Mouse (Mus musculus) adrenal gland, adult 18-20 months (tissue): Measurements from ENCODE around the gene Slc2a1. TPM values are rescaled to one million over a fixed set of nuclear protein-coding genes. Genes with fewer than 3 reads are reported as not detected.

Experiments
- DNase-seq, 2 experiments: peaks; one replicate each; pipeline ENCODE4 v3.0.0; 2021 to 2022; ENCODE audit warnings: low spot score in 2 of 2
- total RNA-seq, 2 experiments: library from RNA; stranded (reverse); gene quantifications; 1 replicate in 1 of 2; 2 replicates in 1 of 2; pipeline ENCODE4 v1.2.3; 2021

Gene Slc2a1
- total RNA-seq, 2 experiments from 2014 or later = 20.9 to 29.3 TPM

DNA sequence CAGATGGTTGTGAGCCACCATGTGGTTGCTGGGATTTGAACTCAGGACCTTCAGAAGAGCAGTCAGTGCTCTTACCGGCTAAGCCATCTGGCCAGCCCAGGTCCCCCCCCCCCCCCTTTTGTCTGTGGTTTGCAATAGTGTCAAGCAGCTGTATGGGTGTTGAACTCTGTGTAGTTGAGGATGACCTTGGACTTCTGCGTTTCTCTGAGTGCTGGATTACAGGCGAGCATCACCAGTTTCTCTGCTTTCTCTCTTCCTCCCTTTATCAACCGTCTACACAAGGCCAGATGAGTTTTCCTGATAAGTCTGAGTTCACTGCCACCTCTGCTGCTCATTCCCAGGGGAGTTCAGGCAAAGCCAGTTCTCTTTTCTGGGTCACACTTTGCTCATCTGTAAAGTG is 11.1 kb upstream of the Slc2a1 start:
- no peak for DNase-seq

- DNase-seq = no peak
These were observed 10.0 kb upstream of the Slc2a1 start for GRCm38 (mm10) chr4:119098216-119099210.

- no peak for DNase-seq
These were observed 7.1 kb upstream of the Slc2a1 start for GRCm38 (mm10) chr4:119101392-119101791.

DNA sequence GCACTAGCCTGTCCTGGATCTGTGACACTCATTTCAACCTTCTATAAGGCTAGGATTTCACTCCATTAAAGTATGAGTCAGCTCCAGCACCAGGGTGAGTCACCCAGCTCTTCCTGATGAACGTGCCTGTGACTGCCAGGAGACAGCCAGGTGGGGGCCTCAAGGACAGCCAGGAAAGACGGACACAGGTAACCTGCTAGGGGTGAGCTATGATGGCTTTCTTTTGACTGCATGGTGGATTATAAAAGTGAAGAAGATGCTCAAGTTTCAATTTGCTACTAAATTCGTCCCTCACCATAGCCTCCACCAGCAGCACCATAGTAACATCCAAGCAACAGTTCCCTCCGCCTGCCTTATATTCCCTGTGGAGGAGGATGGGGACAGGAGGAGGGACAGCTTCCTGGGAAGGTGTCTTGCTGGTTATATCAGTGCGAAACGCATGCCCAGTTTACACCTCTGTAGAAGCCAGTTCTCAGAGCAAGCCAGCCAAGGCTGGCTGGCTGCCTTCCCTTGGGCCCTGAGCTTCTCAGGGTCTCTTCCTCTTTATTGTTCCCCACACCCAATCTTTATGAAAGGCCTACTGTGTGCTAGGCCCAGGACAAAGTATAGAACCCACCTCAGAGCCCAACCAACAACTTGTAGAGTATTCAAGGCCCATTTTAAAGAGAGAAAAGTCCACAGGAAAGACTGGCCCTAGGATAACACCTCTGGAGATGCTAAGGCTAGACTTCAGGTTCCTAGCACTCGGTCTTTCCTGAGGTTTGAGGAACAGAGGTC is 6.0 kb upstream of the Slc2a1 start:
- DNase-seq = no peak

DNA sequence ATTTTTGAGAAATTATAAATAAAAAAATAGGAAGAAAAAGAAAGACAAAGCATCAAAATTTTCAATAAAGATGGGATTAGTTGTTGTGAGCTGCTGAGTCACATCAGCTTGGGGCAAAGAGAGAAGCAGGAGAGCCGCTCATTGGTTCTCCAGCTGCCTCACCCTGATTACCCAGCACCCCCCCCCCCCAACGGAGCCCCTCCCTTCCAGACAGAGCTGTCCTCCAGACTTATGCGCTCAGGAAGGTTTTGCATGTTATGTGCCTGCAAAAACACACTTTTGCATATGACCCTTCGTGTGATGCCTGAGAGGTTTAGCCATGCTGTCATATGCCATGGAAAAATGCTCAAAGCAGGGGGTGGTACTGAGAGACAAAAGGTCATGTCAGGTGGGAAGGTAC is 3.7 kb upstream of the Slc2a1 start:
- no peak for DNase-seq

GRCm38 (mm10) chr4:119105704-119106103 is 2.8 kb upstream of the Slc2a1 start:
- DNase-seq = peak; percentile 62 to 63

DNA sequence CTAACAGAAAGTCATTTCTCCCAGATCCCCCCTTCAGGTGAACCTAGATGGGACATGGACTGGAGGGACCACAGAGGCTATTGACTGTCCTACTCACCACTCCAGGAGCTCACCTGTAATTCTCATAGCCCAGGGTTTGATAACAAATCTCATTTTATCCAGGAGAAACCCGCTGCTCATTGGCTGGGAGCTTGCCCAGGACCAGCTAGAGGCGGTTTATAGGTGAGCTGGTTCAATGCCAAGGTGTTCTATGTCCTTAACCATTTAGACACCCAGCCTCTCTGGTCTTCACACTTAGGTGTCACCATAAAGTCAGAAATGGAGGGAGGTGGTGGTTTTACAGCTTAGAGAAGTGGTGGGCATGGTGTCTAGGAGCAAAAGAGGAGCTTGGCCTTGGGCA is 644 bp upstream of the Slc2a1 start:
- DNase-seq = no peak

GRCm38 (mm10) chr4:119109640-119110039 is 1.1 kb downstream of the Slc2a1 start:
- no peak for DNase-seq

DNA sequence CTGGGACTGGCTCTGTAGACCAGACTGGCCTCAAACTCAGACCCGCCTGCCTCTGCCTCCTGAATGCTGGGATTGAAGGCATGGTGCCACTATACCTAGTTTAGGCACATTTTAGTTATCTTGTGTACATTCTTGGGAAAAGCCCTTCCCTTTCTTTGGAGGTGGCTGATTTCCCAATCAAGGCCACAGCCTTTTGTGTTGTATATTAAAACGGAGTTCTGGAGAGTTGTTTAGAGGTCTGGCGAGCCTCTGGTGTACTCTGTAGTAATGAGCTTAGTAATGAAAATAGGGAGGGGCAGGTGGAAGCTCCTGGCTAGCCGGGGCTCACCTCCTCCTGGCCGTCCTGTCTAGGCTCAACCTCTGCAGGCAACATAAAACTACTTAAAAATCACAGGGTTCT is 2.0 kb downstream of the Slc2a1 start:
- no peak for DNase-seq

GRCm38 (mm10) chr4:119111410-119111809 is 2.9 kb downstream of the Slc2a1 start:
- DNase-seq = no peak

- no peak for DNase-seq
These were observed 3.9 kb downstream of the Slc2a1 start for GRCm38 (mm10) chr4:119112256-119112885.

DNA sequence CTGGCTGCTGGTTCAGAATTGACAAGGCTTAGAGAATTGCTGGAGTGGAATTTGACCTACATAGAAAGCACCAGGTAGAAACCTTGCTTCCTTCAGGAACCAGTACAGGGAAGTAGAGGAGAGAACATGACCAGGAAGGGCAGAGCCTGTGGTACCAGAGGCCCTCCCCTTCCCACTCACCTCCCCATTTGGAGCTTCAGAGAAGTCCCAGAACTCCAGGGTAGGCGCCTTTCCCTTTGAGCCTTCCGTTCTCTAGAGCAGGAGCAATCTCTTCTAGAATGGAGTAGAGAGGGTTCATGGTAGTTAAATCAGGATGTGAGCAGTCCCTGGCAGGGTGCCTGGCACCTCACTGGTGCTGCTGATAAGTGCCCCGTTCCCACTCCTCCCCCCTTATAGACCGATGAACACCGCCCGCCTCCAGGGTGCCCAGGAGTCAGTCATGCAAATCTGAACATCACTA is 7.1 kb downstream of the Slc2a1 start:
- DNase-seq = no peak

DNA sequence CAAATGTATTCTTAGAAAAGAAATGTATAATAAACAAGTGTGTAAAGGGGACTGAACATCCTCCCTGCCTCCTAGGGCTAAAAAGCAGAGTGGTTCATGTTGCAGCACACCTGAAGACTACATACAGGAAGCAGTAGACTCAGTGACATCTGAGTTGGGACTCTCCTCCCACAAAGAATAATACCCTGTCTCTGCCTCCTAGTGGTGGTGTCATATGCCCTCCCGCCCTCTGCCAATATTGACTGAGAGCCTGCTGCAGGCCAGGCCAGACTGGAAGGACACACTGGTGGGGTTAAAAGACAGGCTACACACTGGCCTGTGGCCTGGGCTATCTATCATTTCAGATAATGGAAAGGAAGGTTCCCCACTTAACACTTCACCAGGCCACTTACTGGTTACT is 7.8 kb downstream of the Slc2a1 start:
- no peak for DNase-seq

DNA sequence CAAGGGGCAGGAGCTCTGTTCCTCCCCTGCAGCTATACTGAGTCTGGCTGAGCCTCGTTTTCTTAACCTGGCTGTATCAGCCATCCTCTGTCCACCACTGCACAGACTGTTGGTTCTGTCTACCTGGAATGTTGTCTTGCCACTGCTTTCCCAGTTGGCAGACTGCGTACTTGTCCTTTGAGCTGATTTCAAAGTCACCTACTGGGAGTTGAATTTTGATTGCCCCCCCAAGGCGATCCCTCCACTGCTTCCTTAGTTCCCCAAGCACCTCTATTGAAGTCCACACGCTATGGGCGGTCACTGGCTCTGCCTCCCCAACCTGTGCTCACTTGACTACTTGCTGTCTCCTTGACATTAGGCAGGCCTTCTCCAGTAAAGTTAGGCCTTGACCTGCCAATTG is 9.1 kb downstream of the Slc2a1 start:
- no peak for DNase-seq

DNA sequence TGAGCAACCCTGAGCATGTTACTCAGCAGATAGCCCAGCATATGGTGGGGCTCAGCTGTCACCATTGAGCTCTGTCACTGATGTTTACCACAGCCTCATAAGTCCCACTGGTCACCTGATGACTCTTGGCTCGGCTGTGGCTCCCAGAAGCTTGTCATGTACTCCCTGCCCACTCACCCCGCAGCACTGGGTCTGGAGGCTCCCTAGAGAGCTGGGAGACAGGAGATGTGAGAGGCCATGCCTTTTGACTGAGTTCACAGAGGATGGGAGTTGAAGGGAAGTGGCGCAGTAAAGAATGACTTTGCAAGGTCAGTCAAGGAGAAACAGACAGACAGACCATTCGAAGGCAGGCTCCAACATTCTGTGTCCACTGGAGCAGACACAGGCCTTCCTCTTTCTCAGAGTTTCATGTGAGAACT is 10.2 kb downstream of the Slc2a1 start:
- no peak for DNase-seq

- no peak for DNase-seq
These were observed 10.8 kb downstream of the Slc2a1 start for GRCm38 (mm10) chr4:119119354-119119753.

- DNase-seq = no peak
These were observed 11.6 kb downstream of the Slc2a1 start for GRCm38 (mm10) chr4:119120095-119120494.

DNA sequence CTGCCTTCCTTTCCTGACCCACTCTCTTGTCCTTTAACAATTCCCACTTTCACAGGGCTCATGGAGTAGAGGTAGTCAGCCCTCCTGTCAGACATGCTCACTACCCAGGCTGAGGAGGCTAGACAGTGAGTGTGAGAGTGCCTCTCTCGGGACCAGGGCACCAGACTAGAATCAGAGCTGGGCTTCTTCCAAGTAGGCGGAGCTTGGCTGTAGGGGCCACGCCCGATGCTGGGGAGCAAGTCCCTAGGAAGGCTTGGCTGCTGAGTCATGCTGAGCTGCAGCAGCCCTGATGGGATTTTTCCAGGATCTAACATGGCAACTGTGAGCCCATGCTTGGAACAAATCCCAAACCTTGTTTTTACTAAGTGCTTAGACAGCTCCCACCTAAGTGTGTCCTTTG is 12.7 kb downstream of the Slc2a1 start:
- peak; percentile 80 to 81 for DNase-seq

- no peak for DNase-seq
These were observed 16.3 kb downstream of the Slc2a1 start for GRCm38 (mm10) chr4:119124771-119125273.

DNA sequence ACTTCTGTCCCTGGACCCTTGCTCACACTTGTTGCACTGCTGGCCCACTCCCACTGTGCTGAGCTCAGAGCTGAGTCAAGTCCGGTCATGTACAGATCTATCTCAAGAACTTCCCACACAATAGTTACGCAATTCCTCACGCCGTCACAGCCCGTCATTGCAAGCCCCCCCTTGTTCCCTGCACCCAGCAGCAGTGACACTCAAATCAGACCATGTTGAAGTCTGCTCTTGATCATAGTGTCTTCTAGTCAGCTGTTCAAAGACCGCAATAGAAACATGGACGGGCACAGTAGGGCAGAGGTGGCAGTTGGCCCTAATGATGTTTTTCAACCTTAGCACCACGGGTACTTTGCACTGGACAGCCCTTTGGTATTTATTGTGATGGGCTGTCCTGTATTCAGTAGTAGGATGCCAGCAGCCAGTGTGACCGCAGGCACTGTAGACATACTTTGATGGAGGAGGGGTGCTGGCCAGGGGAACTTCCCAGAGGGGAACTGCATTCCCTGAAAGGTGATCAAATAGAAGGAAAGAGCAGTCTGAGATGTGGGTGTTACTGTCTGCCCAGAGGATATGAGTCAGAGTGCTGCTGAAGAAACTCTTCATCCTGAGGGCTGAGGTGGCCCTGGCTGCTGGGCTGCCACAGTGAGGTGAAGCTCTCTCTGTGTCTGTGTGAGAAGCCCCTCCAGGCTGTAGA is 17.2 kb downstream of the Slc2a1 start:
- DNase-seq = no peak

- no peak for DNase-seq
These were observed 18.7 kb downstream of the Slc2a1 start for GRCm38 (mm10) chr4:119127229-119127628.
